7 mouse cellular contexts compared by ENCODE assay signal in the genomic region with DNA sequence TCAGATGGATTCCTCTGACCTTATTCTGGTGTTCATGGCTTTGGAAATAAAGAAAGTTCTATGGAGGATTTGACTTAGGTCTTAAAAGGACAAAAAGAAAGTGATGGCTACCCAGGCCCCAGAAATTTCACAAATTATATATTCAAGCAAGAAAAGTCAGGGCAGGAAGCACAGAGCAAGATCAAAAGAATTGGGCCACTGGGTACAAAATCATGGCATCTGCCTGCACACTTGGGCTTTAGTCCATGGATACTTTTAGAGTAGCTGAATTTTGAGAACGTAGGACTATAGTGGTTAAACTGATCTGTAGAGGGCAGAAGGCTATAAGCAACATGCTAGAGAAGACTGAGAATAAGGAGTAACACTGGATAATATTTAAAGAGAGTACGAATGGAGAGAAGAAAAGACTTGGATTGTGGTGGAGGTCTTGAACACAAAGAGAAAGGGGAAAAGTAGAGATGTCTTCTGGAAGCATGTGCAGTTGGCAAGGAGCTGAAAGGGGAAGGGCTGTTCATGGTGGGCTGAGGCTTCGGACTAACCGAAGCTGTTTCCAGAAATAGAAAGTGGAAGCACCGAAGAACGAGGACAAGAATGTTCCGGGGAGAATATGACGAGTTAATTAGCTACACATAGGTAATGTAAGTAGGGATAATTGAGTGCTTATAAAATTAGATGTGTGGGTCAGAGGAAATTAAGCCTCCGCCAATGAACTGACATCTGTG.
DNase-seq lines count a peak whose midpoint lies in the region; ATAC-seq lines count a peak whose summit lies in the region.

No protein-coding gene starts in this region.

- peaks cover 3% of the 10 kb centered on the region; the same call in 1 of the 2 replicates for H3K4me1 ChIP-seq in liver, embryonic 16.5 days (ENCODE audit: control insufficient read depth, low read depth, low read length)

- no peak for ATAC-seq in liver, embryonic 16.5 days (ENCODE audit: low read depth)

- H3K4me2 ChIP-seq in liver, embryonic 16.5 days (ENCODE audit: low read depth, low read length): peak overlapping the region; percentile 51

- H3K27ac ChIP-seq in liver, embryonic 16.5 days (ENCODE audit: low read length): no peak overlapping the region

- peak; percentile 25 to 33 for DNase-seq in spleen, postnatal 36 days (ENCODE audit: low spot score in 2 of 2)
- DNase-seq in spleen, postnatal 4 days (ENCODE audit: low spot score in 2 of 2): no peak
- peak; percentile 2 to 11 for DNase-seq in heart, adult 9 months (ENCODE audit: low spot score in 2 of 2)
- peak; percentile 26 for DNase-seq in thymus, postnatal 4 days
- DNase-seq in ovary, postnatal 14 days (ENCODE audit: low spot score): no peak
- DNase-seq in cerebellum, adult 9-11 months: no peak

- H3K27me3 ChIP-seq in liver, embryonic 16.5 days (ENCODE audit: control insufficient read depth, insufficient read depth, low read depth, low read length): no peaks in the 10 kb centered on the region

- H3K36me3 ChIP-seq in liver, embryonic 16.5 days (ENCODE audit: control insufficient read depth, insufficient read depth): no peaks in the 10 kb centered on the region

- H3K4me3 ChIP-seq in liver, embryonic 16.5 days (ENCODE audit: low read depth, low read length): peak overlapping the region; percentile 34

- H3K9ac ChIP-seq in liver, embryonic 16.5 days (ENCODE audit: low read depth, low read length): peak overlapping the region; percentile 33; the same call in 1 of the 2 replicates

- H3K9me3 ChIP-seq in liver, embryonic 16.5 days (replicated peaks; ENCODE audit: control insufficient read depth, low read length): no peaks in the 10 kb centered on the region

- 17% methylated on average over 9 of the region's 9 CpGs for WGBS in liver, embryonic 16.5 days (ENCODE audit: insufficient replicate concordance)

Comparison
In these comparisons a context has a peak if more than half of its experiments do, and no peak if none do; other contexts are left out.
1. DNase-seq: peak in spleen, postnatal 36 days (2 of 2), heart, adult 9 months (2 of 2) and thymus, postnatal 4 days (single experiment); none in spleen, postnatal 4 days (0 of 2), ovary, postnatal 14 days (single experiment) and cerebellum, adult 9-11 months (single experiment).